Mouse (Mus musculus) MEL (cell line): Measurements from ENCODE around the gene Basp1.

Source experiments
- CTCF ChIP-seq, 3 experiments: IDR thresholded peaks in 2 of 3; conservative IDR thresholded peaks in 1 of 3; 2 replicates each; pipeline ENCODE4 v1.5.1; 2011 to 2012; ENCODE audit warnings: low read length in 3 of 3, low read depth in 2 of 3, mild to moderate bottlenecking in 2 of 3, improper control_type of control experiment in 1 of 3, inconsistent platforms in 1 of 3, mixed read lengths in 1 of 3, moderate library complexity in 1 of 3; ENCODE audit not compliant: control insufficient read depth in 1 of 3, insufficient read depth in 1 of 3, poor library complexity in 1 of 3, severe bottlenecking in 1 of 3
- EP300 ChIP-seq, 2 experiments: IDR thresholded peaks; 2 replicates each; pipeline ENCODE4 v1.6.1; 2011; ENCODE audit warnings: improper control_type of control experiment in 2 of 2, low read length in 2 of 2, low read depth in 1 of 2, mild to moderate bottlenecking in 1 of 2
- RCOR1 ChIP-seq: IDR thresholded peaks from 2 replicates; pipeline ENCODE4 v1.6.1; 2012; ENCODE audit warnings: low read depth, mild to moderate bottlenecking, inconsistent platforms, low read length, improper control_type of control experiment

GRCm38 (mm10) chr15:25432341-25432740 is 18.8 kb upstream of the Basp1 start:
- TF ChIP-seq RCOR1 (no peak), CTCF (IDR thresholded peaks at IDR 0.05 in 2 of 3, conservative IDR thresholded peaks at IDR 0.05 in 1 of 3; ENCODE audit: control insufficient read depth in 1 of 3, insufficient read depth in 1 of 3, low read depth in 2 of 3, low read length in 3 of 3, poor library complexity in 1 of 3, severe bottlenecking in 1 of 3) (no peak), EP300 (IDR thresholded peaks at IDR 0.05; ENCODE audit: low read depth in 1 of 2, low read length in 2 of 2) (no peak)
